Mouse (Mus musculus) T-cell, adult 2 months (primary cell): ENCODE measurements around the gene 4930402H24Rik.

Experiments
- DNase-seq: peaks from one replicate; pipeline ENCODE4 v3.0.0; 2022; ENCODE audit warnings: low spot score

4930402H24Rik gene

DNA sequence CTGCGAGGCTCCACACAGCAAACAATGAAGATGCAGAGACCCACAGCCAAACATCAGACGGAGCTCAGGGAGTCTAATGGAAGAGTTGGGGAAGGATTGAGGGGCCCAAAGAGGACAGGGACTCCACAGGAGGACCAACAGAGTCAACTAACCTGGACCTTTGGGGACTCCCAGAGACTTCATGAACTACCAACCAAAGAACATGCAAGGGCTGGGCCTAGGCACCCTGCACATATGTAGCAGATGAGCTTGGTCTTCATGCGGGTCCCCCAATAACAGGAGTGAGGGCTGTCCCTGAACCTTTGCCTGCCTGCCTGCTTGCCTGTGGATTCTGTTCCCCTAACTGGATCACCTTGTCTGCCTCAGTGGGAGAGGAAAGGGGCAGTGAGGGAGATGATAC, 101.1 kb downstream of the 4930402H24Rik start:
- no peak for DNase-seq

DNA sequence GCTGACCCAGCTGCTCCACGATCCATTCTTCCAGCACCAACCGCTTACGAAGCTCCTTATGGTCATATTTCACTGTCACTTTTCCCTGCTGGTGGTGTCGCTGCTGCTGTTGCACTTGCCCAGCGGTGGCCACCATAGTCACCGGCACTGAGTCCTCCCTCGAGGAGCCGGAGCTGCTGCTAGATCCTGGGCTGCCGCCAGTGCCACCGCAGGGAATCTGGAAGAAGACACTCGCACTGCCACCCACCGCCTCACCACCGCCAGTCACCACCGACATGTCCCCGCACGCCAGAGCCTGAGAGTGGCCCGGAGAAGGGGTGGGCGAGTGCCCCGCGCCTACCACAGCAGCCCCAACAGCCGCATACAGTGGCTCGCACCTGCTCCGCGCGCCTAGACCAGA, 102.5 kb downstream of the 4930402H24Rik start:
- DNase-seq = no peak

GRCm38 (mm10) chr2:130795731-130796130, 110.5 kb downstream of the 4930402H24Rik start:
- DNase-seq = no peak

DNA sequence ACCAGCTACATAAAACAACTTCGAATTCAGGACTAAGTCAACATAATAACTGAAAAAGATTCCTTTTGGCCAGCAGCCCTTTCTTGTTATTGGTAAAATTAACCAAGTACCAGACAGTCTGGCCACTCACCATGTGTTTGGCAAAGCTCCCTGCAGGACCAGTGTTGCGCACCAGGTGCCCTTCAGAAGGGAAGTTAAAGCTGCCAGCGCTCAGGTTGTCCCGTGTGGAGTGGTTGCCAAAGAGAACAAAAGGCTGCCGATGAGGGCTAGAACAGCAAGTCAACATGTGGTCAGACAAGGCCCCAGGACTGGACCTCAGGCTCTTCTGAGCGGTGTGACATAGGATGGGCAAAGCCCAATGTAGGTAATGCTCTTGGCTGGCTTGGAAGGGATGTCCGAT, 114.5 kb downstream of the 4930402H24Rik start:
- no peak for DNase-seq

DNA sequence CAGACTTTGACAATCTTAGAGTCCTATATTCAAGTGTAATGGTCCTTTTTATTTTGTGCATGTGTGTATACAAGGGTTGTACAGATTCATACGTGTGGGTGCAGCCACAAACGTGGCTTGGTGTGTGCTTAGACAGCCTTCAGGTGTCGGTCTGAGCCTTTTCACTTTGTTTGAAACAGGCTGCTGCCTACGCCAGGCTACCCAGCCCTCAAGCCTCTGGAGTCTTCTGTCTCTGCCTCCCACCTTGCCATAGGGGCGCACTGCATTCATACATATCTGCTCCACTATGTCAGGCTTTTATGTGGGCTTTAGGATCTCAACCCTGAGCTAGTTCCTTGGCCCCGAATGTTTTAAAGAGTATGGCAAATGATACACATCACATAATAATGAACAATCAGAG, 116.6 kb downstream of the 4930402H24Rik start:
- DNase-seq = no peak

DNA sequence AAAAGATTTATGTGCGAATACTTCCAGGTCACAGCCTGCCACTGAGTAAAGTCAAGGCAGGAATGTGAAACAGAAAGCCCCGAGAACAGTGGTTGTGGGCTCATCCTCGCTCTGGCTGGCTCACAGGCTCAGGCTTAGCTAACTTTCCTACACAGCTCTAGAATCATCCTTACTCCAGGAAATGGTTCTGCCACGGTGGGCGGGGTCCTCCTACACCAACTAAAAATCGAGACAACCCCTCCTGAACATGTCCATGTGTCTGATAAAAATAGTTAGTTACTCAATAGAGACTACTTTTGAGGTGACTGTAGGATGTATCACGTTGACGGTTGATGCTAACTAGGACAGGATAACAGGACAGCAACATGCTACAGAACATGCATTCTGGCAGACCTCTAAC, 117.2 kb downstream of the 4930402H24Rik start:
- DNase-seq = no peak

DNA sequence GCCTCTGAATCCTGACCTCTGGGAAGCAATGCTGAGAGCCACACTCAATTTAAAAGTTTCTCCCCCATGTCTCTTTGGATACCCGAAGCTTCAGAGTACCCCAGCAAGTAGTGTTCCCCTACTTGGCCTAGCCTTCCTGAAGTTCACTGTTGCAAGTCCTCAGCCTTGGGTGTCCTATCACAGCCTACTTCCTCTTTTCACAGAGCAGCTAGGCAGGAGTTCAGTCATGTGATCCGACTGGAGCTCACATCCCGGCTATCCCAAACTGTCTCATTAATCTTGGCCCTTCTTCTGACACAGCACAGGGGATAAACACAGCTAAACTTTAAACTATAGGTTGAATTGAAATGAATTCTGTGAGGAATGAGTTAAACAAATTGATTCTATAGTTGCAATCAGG, 121.3 kb downstream of the 4930402H24Rik start:
- DNase-seq = no peak

DNA sequence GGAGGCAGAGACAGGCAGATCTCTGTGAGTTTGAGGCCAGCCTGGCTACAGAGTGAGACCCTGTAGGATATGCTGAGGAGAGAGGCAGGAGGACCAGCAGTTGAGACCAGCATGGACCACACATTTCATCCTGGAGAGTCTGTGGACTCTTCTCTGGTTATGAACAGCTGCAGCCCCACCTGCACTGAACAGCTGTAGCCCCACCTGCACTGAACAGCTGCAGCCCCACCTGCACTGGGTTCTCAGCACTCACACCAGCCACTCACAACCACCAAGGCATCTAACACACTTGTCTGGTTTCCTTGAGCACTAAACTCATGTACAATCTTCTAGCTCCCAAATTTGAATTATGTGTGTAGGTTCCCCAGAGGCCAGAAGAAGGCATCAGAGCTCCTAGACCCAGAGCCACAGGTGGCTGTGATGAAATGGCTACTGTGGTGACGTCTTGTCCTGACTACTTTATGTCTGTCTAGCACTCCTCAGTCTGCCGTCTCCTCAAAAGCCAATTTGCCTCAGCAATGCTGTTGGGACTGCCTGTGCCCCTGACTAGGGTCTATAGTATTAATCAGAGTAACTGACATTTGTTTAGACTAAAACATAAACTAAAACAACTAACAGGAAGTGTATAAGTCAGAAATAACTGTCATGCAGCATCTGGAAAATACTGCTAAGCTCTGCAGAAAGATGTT, 125.4 kb downstream of the 4930402H24Rik start:
- DNase-seq = no peak

DNA sequence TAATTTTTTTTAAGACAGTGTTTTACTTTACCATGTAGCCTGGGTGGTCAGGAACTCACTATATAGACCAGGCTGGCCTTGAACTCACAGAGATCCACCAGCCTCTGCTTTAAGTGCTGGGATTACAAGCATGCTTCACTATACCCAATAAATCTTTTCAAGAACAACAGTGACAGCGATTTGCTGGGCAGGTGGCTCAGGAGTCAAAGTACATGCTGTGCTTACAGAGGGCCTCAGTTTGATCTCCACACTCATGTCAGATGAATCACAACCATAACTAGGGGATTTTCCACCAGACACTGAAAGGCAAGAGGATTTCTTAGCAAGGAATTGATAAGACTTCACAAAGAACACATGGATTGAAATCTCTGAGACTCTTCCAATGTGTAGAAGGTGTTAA, 126.3 kb downstream of the 4930402H24Rik start:
- DNase-seq = no peak

GRCm38 (mm10) chr2:130776610-130777009, 129.6 kb downstream of the 4930402H24Rik start:
- DNase-seq = no peak

- no peak for DNase-seq
Observed at GRCm38 (mm10) chr2:130767483-130767882, 138.7 kb downstream of the 4930402H24Rik start.

DNA sequence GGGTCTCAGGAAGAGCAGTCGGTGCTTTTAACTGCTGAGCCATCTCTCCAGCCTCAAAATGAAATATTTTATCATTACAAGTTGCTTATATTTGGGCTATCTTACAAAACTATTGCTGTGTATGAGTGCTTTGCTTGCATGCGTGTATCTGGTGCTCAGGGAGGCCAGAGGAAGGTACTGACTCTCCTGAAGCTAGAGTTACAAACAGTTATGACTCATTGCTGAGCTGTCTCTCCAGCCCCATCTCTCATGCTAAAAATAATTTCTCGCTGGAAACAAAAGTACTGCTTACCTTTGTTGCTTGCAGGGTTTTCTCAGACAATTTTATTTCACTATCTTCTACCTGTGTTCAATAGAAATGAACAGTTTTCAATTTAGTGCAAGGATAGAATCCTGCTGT, 140.8 kb downstream of the 4930402H24Rik start:
- DNase-seq = no peak

DNA sequence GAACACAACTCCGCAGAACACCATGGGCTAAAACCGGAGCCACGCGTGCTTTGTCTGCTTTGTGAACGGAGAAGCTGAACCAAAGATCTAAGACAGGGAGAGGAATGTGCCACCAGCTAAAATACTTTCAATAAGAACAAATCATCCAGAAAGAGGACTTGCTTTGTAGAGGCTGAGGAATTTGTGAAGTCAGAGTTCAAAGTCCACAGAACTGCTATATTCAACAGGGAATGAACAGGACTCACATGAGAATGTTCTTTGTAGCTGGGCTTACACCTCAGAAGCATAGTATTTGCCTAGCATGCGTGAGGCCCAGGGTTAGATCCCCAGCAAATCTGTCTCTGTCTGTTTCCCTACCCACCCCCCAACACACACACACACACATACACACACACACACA, 145.3 kb downstream of the 4930402H24Rik start:
- DNase-seq = no peak

- no peak for DNase-seq
Observed at GRCm38 (mm10) chr2:130755061-130755607, 151.1 kb downstream of the 4930402H24Rik start.

DNA sequence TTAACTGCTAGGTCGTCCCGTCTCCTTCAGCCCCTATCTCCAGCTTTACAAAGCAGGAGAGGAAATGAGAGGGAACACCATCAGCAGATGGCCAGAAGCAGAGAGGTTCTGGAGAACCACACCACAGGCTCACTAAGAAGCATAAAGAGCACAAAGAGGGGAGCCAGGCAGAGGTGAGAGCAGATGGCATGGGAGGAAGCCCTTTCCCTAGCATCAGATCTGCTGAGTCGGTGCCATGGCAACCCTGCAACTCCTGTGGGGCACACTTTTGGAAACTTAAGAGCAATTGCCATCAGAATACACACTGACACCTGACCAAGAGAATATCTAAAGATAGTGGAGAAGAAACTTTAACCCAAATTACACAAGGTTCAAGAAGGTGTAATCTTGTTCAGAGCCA, 151.6 kb downstream of the 4930402H24Rik start:
- DNase-seq = no peak

DNA sequence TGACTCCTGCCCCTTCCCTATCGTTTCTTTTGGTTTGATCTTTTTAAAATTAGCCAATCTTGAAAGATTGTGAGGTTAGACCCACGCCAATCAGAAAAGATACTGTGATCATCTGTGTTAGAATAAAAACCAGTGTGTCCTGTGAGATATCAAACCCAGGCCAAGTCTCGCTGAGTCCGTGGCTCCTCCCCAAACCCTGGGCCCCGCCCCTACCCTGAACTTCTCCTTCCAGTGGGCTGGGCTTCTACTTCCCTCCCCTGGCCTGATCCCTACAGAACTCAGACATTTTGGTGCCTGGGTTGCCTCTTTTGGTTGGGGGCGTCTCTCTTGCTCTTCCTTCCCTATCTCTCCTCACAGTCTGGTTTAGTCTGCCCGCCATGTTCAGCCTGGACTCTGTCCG, 155.8 kb downstream of the 4930402H24Rik start:
- no peak for DNase-seq

- DNase-seq = no peak
Observed at GRCm38 (mm10) chr2:130749708-130750107, 156.5 kb downstream of the 4930402H24Rik start.

- DNase-seq = no peak
Observed at GRCm38 (mm10) chr2:130743576-130743975, 162.6 kb downstream of the 4930402H24Rik start.

DNA sequence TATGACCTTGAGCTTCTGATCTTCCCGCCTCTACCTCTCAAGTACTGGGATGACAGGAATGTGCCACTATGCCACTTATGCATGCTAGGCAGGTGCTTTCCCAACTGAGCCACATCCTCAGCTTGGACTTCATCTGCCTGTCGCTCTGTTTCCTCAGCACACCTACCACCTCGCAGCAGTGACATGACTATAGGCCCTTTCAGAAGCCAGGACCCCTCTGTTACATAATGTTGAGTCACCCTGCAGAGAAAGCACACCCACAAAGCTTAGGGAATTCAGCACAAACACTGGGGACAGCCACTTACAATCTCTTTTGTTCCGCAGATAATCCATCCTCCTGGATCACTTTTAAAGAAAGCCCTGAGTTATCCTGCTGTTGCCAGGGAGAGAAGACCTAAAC, 166.1 kb downstream of the 4930402H24Rik start:
- no peak for DNase-seq

DNA sequence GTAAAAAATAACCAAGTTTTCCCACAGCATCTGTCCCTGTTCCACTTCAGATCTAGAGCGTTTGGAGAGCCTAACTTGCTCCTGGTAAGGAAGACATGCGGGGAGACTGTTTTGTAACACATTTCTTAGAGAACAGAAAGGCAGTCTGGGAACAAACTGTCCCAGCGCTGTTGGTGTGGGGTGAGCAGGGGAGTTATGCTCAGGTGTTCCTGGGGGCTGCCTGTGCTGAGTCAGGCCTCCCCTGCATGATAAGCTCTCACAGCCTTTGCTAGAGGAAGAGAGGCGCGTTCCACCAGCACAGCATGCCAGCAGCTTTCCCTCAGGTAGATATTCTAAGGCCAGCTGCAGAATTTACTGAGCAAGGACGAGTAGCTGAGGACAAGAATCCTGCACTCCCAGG, 168.2 kb downstream of the 4930402H24Rik start:
- no peak for DNase-seq

DNA sequence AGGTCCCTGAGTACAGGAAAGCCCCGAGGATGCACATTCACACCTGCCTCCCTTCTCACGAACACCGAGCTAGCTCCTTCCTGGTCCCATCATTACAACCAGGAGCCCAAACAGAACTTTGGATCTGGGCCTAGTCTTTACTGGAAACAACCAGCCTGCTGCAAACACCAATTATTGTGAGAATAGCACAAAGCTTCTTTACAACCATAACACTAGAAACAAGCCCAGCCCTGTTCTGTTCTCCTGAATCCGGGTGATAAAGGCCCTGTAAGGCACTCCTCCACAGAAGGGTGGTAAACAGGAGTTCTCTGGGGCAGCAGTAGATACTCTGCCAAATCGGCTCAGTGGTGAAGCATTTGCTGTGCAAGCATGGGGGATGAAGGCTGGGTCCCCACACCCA, 170.9 kb downstream of the 4930402H24Rik start:
- DNase-seq = no peak

DNA sequence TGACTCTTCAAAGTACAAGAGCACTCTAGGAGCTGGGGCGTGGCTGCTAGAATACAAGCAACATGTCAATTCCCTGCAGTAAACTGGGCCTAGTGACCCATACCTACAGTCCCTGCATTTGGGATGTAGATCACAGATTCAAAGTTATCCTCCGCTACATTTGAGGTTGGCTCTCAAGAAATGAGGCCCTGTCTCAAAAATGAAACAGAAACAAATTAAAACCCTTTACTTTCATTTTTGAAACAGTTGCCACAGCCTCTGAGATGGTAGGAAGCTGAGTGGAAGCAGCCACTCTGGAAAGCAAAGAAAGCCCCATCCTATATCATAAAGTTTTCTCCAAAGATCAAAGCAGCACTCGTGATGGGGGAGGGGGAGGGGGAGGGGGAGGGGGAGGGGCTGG, 172.8 kb downstream of the 4930402H24Rik start:
- DNase-seq = no peak

DNA sequence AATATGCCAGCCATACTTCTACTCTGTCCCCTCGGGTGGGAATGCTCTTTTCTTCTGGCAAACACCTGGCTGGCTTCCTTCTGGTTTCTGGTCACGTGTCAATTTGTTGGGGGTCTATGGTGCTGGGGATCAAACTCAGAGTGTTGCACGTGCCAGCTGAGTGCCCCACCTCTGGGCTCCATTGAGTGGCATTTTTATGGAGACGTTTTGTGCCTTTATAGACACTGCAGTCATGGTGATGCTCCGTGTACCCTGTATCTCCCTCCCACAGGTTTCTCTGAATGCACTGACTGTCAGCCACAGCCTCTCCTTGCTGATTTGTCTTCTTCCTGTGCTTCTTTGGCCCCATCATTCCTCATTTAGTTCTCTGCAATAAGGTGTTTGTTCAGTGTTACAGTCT, 174.4 kb downstream of the 4930402H24Rik start:
- no peak for DNase-seq

GRCm38 (mm10) chr2:130730746-130731145, 175.5 kb downstream of the 4930402H24Rik start:
- no peak for DNase-seq
